Mouse (Mus musculus): ENCODE data around the gene Wasf3.

DNA sequence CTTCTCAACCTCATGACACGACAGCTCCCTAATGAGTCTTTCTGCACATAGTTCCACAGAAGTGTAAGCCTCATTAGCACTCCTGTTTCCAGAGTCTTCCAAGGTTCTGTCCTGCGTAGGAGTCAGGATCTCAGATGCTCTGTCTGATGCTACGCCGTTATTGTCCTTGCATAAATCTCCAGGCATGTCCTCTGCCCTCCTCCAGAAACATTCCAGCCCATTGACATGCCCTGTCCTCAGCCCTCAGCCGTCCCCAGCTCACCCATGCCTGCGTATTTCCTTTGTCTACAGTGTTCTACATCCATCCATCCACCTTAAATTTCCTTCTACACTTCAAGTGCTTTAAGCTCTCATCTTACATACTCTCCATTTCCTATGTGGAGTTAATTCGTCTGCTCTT is 32.8 kb upstream of the Wasf3 start:
- TF ChIP-seq POLR2A (IDR thresholded peaks at IDR 0.05; ENCODE audit: borderline replicate concordance, low read depth, low read length) (no peak), CTCF (IDR thresholded peaks at IDR 0.05; ENCODE audit: low read depth, low read length) (no peak)

Data from bone marrow macrophage, adult 2 months (primary cell).